Mouse (Mus musculus): Measurements from ENCODE around the gene Nr3c2. TPM values are rescaled to one million over a fixed set of nuclear protein-coding genes. Genes with fewer than 3 reads are reported as not detected.

Gene Nr3c2
- polyA plus RNA-seq, 1 experiment from 2014 or later, result 1.2 TPM

DNA sequence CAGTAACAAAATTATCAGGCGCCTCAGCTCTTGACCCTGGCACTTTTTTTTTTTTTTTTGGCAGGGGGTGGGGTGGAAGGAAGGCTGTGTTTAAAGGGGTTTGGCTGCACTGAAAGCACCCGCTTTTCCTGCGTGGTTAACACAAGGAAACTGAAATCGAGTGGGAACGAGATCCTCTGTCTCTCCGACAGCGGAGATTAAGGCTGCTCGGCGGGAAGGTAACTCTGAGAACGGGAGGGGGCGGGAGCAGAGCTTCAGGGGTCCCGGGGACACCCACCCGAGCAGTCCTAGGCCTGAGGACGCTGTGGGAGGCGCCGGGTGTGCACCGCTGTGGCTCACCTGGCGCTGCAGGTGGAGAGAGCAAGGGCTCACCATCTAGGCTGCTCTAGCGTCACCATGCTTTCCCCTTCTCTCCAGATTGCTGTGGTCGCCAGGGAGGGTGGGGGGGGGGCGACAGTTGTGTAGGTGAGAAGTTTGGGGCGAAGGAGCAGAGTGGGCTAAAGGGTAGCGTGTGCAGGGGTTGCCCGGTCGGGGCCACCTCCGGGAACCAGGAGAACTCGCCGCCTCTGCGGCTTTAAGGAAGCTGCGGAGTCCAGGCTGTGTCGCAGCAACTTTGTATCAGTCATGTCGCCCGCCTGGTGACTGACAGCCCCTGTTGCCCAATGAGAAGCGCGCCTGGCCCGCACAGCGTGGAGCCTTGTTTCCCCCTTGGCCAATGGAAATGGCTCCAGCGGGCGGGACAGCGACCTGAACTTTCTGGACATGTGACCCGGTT, 2.4 kb downstream of the Nr3c2 start:
- peak overlapping the region; percentile 99 for H3K4me2 ChIP-seq
- peaks cover 16% of the 10 kb centered on the region for H3K4me1 ChIP-seq (ENCODE audit: control insufficient read depth, insufficient read depth, low read length)
- H3K36me3 ChIP-seq (ENCODE audit: control insufficient read depth, insufficient read depth, low read length), result no peaks in the 10 kb centered on the region
- peaks cover 39% of the 10 kb centered on the region for H3K27me3 ChIP-seq (ENCODE audit: control insufficient read depth, insufficient read depth, low read length)
- WGBS, result under 1% methylated on average over 40 of the region's 41 CpGs
- H3K9ac ChIP-seq (ENCODE audit: low read length), result peak overlapping the region; percentile 49
- DNase-seq (ENCODE audit: low spot score, missing footprints) (peak; percentile 97), ATAC-seq (ENCODE audit: low FRiP score) (peak; percentile 98)
- no peak overlapping the region for H3K27ac ChIP-seq (ENCODE audit: low read depth, low read length)
- H3K4me3 ChIP-seq (ENCODE audit: low read depth, low read length), result peak overlapping the region; percentile 63
- H3K9me3 ChIP-seq (ENCODE audit: control insufficient read depth, low read length), result no peaks in the 10 kb centered on the region

DNA sequence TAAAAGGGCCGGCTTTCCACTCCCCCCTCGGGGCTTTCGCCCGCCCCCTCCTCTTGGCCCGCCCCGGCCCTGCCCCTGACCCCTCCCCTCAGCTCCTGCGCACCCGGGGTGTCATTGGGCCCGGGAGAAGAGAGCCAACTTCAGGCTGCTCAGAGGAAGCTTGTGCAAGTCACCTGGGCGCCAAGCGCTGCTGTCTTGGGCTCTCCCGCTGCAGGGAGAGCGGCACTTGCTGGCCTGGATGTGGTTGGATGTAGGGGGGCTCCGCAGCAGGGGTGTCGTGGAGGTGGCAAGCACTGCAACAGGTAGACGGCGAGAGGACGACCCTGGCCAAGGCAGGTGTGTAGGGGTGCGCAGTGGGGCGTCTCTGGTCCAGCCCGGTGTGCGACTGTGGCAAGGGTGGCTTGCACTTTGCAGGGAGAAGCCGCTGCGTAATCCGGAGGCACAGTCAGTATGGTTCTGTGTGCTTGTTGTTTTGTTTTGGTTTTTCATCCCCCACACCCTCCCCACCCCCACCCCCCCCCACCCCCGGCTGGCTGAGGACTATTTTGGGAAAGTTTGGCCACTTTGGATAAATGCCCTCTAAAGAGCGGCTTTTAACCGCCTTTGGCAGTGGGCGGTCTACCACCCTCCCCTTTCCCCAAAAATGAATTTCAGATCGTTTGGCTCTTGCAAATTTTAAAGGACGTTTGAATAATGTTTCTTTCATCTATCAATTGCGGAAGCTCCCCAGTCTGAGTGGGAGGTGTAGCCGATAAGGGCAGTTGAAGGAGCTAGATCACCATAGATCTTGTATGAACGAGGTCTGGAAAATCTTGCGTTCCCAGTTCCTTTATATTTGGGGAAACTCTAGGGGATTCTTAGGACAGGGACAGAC, 3.2 kb downstream of the Nr3c2 start:
- H3K27ac ChIP-seq (ENCODE audit: low read depth, low read length), result no peak overlapping the region
- peak overlapping the region; percentile 63 for H3K4me3 ChIP-seq (ENCODE audit: low read depth, low read length)
- DNase-seq (ENCODE audit: low spot score, missing footprints), result peak; percentile 88
- peaks cover 39% of the 10 kb centered on the region for H3K27me3 ChIP-seq (ENCODE audit: control insufficient read depth, insufficient read depth, low read length)
- no peaks in the 10 kb centered on the region for H3K36me3 ChIP-seq (ENCODE audit: control insufficient read depth, insufficient read depth, low read length)
- ATAC-seq (ENCODE audit: low FRiP score), result no peak
- peak overlapping the region; percentile 42; the same call in 1 of the 2 replicates for H3K9ac ChIP-seq (ENCODE audit: low read length)
- H3K4me1 ChIP-seq (ENCODE audit: control insufficient read depth, insufficient read depth, low read length), result peaks cover 16% of the 10 kb centered on the region
- H3K9me3 ChIP-seq (ENCODE audit: control insufficient read depth, low read length), result no peaks in the 10 kb centered on the region
- 1% methylated on average over 33 of the region's 35 CpGs for WGBS
- peak overlapping the region; percentile 99 for H3K4me2 ChIP-seq

DNA sequence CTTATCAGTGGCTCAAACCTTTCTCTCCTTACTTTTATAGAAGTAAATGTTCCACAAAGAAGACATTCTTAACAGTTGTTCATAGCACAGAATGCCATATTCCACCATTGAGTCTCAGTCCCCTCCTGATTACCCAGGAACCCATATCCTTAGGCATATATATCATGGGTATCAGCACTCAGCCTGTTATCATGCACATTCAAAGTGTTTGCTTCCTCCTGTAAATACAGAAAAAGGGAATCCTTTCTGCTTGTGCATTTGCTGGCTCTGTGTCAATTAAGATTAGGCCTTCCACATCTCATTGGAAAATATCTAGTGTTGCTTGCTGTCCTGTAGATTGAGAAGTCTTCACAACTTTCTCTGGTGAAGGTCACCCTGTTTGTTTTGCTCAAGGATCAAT, 12.0 kb downstream of the Nr3c2 start:
- no peak overlapping the region for H3K4me3 ChIP-seq (ENCODE audit: low read depth, low read length)
- no peaks in the 10 kb centered on the region for H3K27me3 ChIP-seq (ENCODE audit: control insufficient read depth, insufficient read depth, low read length)
- DNase-seq (ENCODE audit: low spot score, missing footprints) (no peak), ATAC-seq (ENCODE audit: low FRiP score) (no peak)
- H3K9me3 ChIP-seq (ENCODE audit: control insufficient read depth, low read length), result no peaks in the 10 kb centered on the region
- H3K36me3 ChIP-seq (ENCODE audit: control insufficient read depth, insufficient read depth, low read length), result no peaks in the 10 kb centered on the region
- H3K27ac ChIP-seq (ENCODE audit: low read depth, low read length), result no peak overlapping the region
- H3K4me1 ChIP-seq (ENCODE audit: control insufficient read depth, insufficient read depth, low read length), result no peaks in the 10 kb centered on the region
- no peak overlapping the region for H3K9ac ChIP-seq (ENCODE audit: low read length)
- H3K4me2 ChIP-seq, result no peak overlapping the region

DNA sequence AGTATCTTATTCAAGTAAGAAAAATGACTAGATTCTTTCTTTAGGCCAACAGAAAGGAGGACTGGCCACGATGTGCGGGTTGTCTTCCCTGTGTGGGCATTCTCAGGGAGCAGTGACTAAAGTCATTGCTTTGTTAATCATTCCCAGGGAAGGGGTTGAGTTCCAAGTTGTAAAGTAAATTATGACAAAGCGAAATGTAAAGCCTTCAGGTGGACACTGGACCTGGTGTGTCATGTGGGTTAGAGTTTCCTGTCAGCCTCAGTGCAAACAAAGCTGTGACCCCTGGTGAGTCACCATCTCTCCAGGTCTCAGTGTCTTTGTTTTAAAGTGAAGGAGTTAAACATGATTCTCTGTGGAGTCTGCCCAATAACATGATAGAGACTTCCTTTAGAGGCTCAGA, 13.4 kb downstream of the Nr3c2 start:
- ATAC-seq (ENCODE audit: low FRiP score) (no peak), DNase-seq (ENCODE audit: low spot score, missing footprints) (no peak)
- no peak overlapping the region for H3K4me2 ChIP-seq
- no peak overlapping the region for H3K9ac ChIP-seq (ENCODE audit: low read length)
- no peaks in the 10 kb centered on the region for H3K36me3 ChIP-seq (ENCODE audit: control insufficient read depth, insufficient read depth, low read length)
- no peaks in the 10 kb centered on the region for H3K4me1 ChIP-seq (ENCODE audit: control insufficient read depth, insufficient read depth, low read length)
- H3K4me3 ChIP-seq (ENCODE audit: low read depth, low read length), result no peak overlapping the region
- no peak overlapping the region for H3K27ac ChIP-seq (ENCODE audit: low read depth, low read length)
- WGBS, result 91% methylated on average over 3 of the region's 3 CpGs
- no peaks in the 10 kb centered on the region for H3K9me3 ChIP-seq (ENCODE audit: control insufficient read depth, low read length)
- no peaks in the 10 kb centered on the region for H3K27me3 ChIP-seq (ENCODE audit: control insufficient read depth, insufficient read depth, low read length)

DNA sequence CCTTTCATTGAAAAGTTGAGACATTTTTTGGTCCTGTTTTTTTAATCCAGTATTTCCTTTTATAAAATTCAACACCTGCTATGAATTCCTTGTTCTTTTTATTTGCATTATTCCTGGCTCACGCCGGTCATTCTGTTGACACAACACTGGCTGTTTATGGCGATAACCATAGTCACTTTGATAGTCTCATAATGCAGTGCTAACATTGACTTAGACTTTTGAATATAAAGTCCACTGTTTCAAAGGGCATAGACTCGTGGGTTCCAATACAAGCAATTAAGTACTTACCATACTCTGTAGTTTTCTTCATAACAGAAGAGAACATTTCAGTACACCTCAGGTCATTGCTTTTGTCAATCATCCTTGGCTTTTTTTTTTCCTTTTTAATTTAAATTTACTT, 14.0 kb downstream of the Nr3c2 start:
- Histone ChIP-seq H3K9me3 (ENCODE audit: control insufficient read depth, low read length) (no peaks in the 10 kb centered on the region), H3K4me2 (no peak overlapping the region), H3K9ac (ENCODE audit: low read length) (no peak overlapping the region), H3K4me1 (ENCODE audit: control insufficient read depth, insufficient read depth, low read length) (no peaks in the 10 kb centered on the region), H3K36me3 (ENCODE audit: control insufficient read depth, insufficient read depth, low read length) (no peaks in the 10 kb centered on the region), H3K27me3 (ENCODE audit: control insufficient read depth, insufficient read depth, low read length) (no peaks in the 10 kb centered on the region), H3K27ac (ENCODE audit: low read depth, low read length) (no peak overlapping the region), H3K4me3 (ENCODE audit: low read depth, low read length) (no peak overlapping the region)
- 87% methylated on average over 4 of the region's 4 CpGs for WGBS
- no peak for ATAC-seq (ENCODE audit: low FRiP score)
- no peak for DNase-seq (ENCODE audit: low spot score, missing footprints)

DNA sequence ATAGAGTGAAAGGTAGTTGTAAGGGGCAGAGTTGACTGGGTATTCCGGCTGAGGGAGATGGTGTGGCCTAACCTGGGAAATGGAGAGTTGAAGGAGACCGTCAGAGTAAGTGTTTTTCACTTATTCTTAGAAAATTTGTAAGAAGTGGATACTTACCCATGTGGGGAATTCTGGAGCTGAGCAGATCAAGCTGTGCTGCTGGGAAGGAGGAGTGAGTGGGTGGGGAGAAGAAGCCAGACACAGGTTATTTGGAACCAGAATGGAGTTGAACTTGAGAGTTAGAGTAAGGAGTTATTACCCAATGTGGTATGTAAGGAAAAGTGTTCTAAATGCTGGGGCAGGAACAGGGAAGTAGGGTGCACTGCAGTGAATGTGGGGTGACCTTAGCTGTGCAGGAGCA, 16.0 kb downstream of the Nr3c2 start:
- H3K4me2 ChIP-seq, result no peak overlapping the region
- H3K27me3 ChIP-seq (ENCODE audit: control insufficient read depth, insufficient read depth, low read length), result no peaks in the 10 kb centered on the region
- no peaks in the 10 kb centered on the region for H3K9me3 ChIP-seq (ENCODE audit: control insufficient read depth, low read length)
- 89% methylated on average over 2 of the region's 2 CpGs for WGBS
- no peaks in the 10 kb centered on the region for H3K36me3 ChIP-seq (ENCODE audit: control insufficient read depth, insufficient read depth, low read length)
- ATAC-seq (ENCODE audit: low FRiP score) (no peak), DNase-seq (ENCODE audit: low spot score, missing footprints) (no peak)
- H3K4me3 ChIP-seq (ENCODE audit: low read depth, low read length), result no peak overlapping the region
- H3K4me1 ChIP-seq (ENCODE audit: control insufficient read depth, insufficient read depth, low read length), result no peaks in the 10 kb centered on the region
- H3K27ac ChIP-seq (ENCODE audit: low read depth, low read length), result no peak overlapping the region
- no peak overlapping the region for H3K9ac ChIP-seq (ENCODE audit: low read length)

DNA sequence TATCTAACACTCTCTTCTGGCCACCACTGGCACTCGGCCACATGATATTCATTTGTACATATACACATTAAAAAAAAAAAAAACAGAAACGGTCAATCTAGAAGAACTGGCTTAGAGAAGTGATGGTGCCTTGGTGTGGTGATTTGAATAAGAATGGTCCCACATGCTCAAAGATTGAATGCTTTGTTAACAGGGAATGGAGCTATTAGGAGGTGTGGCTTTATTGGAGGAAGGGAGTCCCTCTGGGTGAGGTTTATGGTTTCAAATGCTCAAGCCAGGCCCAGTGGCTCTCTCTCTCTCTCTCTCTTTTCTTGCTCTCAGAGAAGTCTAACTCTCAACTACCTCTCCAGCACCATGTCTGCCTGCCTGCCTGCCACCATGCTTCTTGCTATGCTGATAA, 20.3 kb downstream of the Nr3c2 start:
- no peak overlapping the region for H3K4me3 ChIP-seq (ENCODE audit: low read depth, low read length)
- no peaks in the 10 kb centered on the region for H3K27me3 ChIP-seq (ENCODE audit: control insufficient read depth, insufficient read depth, low read length)
- no peaks in the 10 kb centered on the region for H3K36me3 ChIP-seq (ENCODE audit: control insufficient read depth, insufficient read depth, low read length)
- DNase-seq (ENCODE audit: low spot score, missing footprints) (no peak), ATAC-seq (ENCODE audit: low FRiP score) (no peak)
- H3K27ac ChIP-seq (ENCODE audit: low read depth, low read length), result no peak overlapping the region
- H3K9me3 ChIP-seq (ENCODE audit: control insufficient read depth, low read length), result no peaks in the 10 kb centered on the region
- no peak overlapping the region for H3K4me2 ChIP-seq
- H3K9ac ChIP-seq (ENCODE audit: low read length), result no peak overlapping the region
- 89% methylated on average over 2 of the region's 2 CpGs for WGBS
- H3K4me1 ChIP-seq (ENCODE audit: control insufficient read depth, insufficient read depth, low read length), result no peaks in the 10 kb centered on the region

DNA sequence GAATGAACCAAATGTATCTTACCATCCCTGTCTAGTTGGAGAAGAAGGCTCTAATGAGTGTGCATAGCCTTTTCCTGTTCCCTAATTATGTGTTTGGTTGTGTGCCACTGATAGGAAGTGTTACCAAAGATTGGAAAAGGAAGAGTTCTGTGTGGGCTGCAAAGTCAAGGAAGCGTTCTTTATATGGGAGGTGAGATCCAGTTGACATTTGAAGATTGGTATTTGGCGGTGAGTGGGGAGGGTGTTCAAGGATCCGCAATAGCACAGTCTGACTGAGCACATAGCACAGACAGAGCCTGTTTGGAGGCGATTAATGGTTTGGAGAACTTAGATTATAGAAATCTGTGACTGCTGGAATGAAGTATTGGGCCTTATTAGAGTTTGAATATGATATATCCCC, 24.9 kb downstream of the Nr3c2 start:
- Histone ChIP-seq H3K9me3 (ENCODE audit: control insufficient read depth, low read length) (no peaks in the 10 kb centered on the region), H3K27ac (ENCODE audit: low read depth, low read length) (no peak overlapping the region), H3K27me3 (ENCODE audit: control insufficient read depth, insufficient read depth, low read length) (no peaks in the 10 kb centered on the region), H3K4me3 (ENCODE audit: low read depth, low read length) (no peak overlapping the region), H3K9ac (ENCODE audit: low read length) (no peak overlapping the region), H3K4me2 (no peak overlapping the region), H3K4me1 (ENCODE audit: control insufficient read depth, insufficient read depth, low read length) (no peaks in the 10 kb centered on the region), H3K36me3 (ENCODE audit: control insufficient read depth, insufficient read depth, low read length) (no peaks in the 10 kb centered on the region)
- no peak for DNase-seq (ENCODE audit: low spot score, missing footprints)
- no peak for ATAC-seq (ENCODE audit: low FRiP score)
- WGBS, result 89% methylated on average over 4 of the region's 4 CpGs

DNA sequence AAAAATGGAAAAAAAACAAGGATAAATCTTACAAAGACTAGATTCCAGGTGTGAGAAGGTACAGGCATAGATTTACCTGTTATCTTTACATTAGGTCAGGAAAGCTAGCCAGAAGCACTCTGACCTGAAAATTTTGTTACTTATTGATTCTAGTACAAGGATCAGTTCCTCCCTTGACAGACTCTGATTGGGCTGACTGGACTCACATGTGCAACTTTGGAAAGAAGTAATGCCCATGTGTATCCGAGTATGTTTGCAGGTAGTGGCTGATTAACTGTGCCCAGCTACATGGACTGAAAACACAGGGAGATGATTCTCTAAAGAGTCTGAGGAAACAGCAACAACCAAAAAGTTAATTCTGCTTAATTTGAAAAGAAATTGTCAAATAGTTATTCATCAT, 29.1 kb downstream of the Nr3c2 start:
- no peaks in the 10 kb centered on the region for H3K36me3 ChIP-seq (ENCODE audit: control insufficient read depth, insufficient read depth, low read length)
- no peak overlapping the region for H3K4me2 ChIP-seq
- H3K4me3 ChIP-seq (ENCODE audit: low read depth, low read length), result no peak overlapping the region
- H3K27ac ChIP-seq (ENCODE audit: low read depth, low read length), result no peak overlapping the region
- H3K9ac ChIP-seq (ENCODE audit: low read length), result no peak overlapping the region
- H3K27me3 ChIP-seq (ENCODE audit: control insufficient read depth, insufficient read depth, low read length), result no peaks in the 10 kb centered on the region
- 85% methylated on average over 1 of the region's 1 CpGs for WGBS
- ATAC-seq (ENCODE audit: low FRiP score) (no peak), DNase-seq (ENCODE audit: low spot score, missing footprints) (no peak)
- no peaks in the 10 kb centered on the region for H3K9me3 ChIP-seq (ENCODE audit: control insufficient read depth, low read length)
- no peaks in the 10 kb centered on the region for H3K4me1 ChIP-seq (ENCODE audit: control insufficient read depth, insufficient read depth, low read length)

Data from midbrain, embryonic 11.5 days (tissue).